Mouse (Mus musculus) liver, adult 2 months (tissue): Measurements from ENCODE around the gene Evl.

Source experiments
- CTCF ChIP-seq: fragments of 200-500 bp; IDR thresholded peaks from 2 replicates; pipeline ENCODE4 v1.5.1; 2011; ENCODE audit warnings: low read depth, low read length, control low read depth
- POLR2A ChIP-seq: fragments of 200-500 bp; IDR thresholded peaks from 2 replicates; pipeline ENCODE4 v1.6.1; 2011; ENCODE audit warnings: low read length, control low read depth; ENCODE audit not compliant: insufficient read depth; ENCODE audit errors: extremely low read depth

DNA sequence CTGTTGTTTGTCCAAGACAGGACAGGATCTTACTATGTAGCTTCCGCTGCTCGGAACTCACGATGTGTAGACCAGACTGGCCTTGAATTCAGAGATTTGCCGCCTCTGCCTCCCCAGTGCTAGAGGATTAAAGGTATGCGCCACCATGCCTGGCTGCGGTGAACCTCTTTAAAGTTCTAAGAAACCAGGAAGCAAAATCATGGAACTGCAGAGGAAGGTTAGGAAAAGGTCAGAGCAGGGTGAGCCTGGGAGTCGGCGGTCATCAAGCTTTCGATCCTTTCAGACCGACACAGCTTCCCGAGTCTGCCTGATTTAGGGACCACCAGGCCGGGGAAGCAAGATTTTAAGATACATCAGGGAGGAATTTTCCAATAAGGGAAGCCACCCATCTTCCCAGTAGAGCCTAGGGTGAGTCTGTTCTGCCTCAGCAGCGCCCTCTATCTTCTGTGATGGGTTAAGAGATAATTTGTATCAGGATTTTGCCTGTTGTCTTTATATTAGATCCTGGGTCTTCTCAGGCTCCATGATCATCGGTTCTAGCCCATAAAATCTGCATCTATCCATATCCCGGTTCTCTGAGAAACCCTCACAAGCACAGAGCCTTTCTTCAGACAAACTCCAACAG is 7.2 kb upstream of the Evl start:
- TF ChIP-seq CTCF = no peak
- TF ChIP-seq POLR2A = no peak
